Mouse (Mus musculus): ENCODE measurements around the gene Rtca.

The Rtca gene

GRCm38 (mm10) chr3:116476686-116477298 is 31.2 kb downstream of the Rtca start:
- DNase-seq (ENCODE audit: low spot score): no peak

- DNase-seq (ENCODE audit: low spot score): no peak
These were observed 33.4 kb downstream of the Rtca start for GRCm38 (mm10) chr3:116474602-116475001.

- no peak for DNase-seq (ENCODE audit: low spot score)
These were observed 42.3 kb downstream of the Rtca start for GRCm38 (mm10) chr3:116465709-116466108.

- no peak for DNase-seq (ENCODE audit: low spot score)
These were observed 43.7 kb downstream of the Rtca start for GRCm38 (mm10) chr3:116464318-116464717.

GRCm38 (mm10) chr3:116461053-116461452 is 47.0 kb downstream of the Rtca start:
- DNase-seq (ENCODE audit: low spot score): no peak

GRCm38 (mm10) chr3:116454529-116454928 is 53.5 kb downstream of the Rtca start:
- no peak for DNase-seq (ENCODE audit: low spot score)

- no peak for DNase-seq (ENCODE audit: low spot score)
These were observed 57.3 kb downstream of the Rtca start for GRCm38 (mm10) chr3:116450741-116451140.

GRCm38 (mm10) chr3:116444327-116444726 is 63.7 kb downstream of the Rtca start:
- DNase-seq (ENCODE audit: low spot score): no peak

GRCm38 (mm10) chr3:116442788-116443187 is 65.2 kb downstream of the Rtca start:
- DNase-seq (ENCODE audit: low spot score): no peak

- no peak for DNase-seq (ENCODE audit: low spot score)
These were observed 66.3 kb downstream of the Rtca start for GRCm38 (mm10) chr3:116441518-116442205.

- DNase-seq (ENCODE audit: low spot score): no peak
These were observed 67.7 kb downstream of the Rtca start for GRCm38 (mm10) chr3:116440066-116440997.

All from retina, embryonic 14.5 days (tissue).